Mouse (Mus musculus) spleen, adult 2 months (tissue): Measurements from ENCODE around the gene Des.

Source experiments
- CTCF ChIP-seq: fragments of 200-500 bp; IDR thresholded peaks from 2 replicates; pipeline ENCODE4 v1.5.1; 2011; ENCODE audit warnings: mild to moderate bottlenecking, inconsistent platforms; ENCODE audit not compliant: insufficient read depth, insufficient read length, insufficient replicate concordance; ENCODE audit errors: extremely low read depth
- POLR2A ChIP-seq: fragments of 200-500 bp; IDR thresholded peaks from 2 replicates; pipeline ENCODE4 v1.6.1; 2011; ENCODE audit warnings: low read depth, low read length, inconsistent platforms

DNA sequence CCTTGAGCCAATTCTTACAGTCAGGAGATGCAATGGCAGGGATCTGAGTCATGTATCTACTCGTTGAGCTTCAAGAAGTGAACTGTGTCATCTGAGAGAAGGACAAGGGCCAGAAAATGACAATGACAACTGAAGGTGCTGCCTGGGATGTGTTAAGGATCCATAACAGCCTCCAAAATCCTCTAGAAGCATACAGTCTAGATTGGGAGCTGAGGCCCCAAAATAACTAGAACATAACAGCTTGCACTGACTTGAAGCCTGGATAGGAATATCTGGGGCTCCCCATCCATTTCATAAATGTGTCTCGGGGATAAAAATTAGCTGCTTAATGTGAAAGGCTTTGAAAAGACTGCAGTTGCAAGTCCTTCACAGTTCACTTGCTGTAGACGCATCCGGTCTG, 2.1 kb upstream of the Des start:
- TF ChIP-seq CTCF (no peak), POLR2A (no peak)
